Mouse (Mus musculus) gastrocnemius, postnatal 36 days (tissue): ENCODE results near the gene Frmd4a. TPM values are rescaled to one million over a fixed set of nuclear protein-coding genes. Genes with fewer than 3 reads are reported as not detected.
A peak's percentile ranks its signal among the peaks of the same experiment; 100 is the strongest.

Experiments
- DNase-seq, 2 experiments: peaks; one replicate each; pipeline ENCODE4 v3.0.0; 2022
- intact Hi-C: fragments of 180-260 bp; cut with DNase I; formaldehyde crosslinking; loops from one replicate; pipeline ENCODE4 v1.15.1; 2025
- total RNA-seq, 2 experiments: library from RNA; stranded (reverse); gene quantifications; 2 replicates each; pipeline ENCODE4 v1.2.3; 2021

The Frmd4a gene
- total RNA-seq, 2 experiments from 2014 or later = 3.9 to 4.0 TPM

DNA sequence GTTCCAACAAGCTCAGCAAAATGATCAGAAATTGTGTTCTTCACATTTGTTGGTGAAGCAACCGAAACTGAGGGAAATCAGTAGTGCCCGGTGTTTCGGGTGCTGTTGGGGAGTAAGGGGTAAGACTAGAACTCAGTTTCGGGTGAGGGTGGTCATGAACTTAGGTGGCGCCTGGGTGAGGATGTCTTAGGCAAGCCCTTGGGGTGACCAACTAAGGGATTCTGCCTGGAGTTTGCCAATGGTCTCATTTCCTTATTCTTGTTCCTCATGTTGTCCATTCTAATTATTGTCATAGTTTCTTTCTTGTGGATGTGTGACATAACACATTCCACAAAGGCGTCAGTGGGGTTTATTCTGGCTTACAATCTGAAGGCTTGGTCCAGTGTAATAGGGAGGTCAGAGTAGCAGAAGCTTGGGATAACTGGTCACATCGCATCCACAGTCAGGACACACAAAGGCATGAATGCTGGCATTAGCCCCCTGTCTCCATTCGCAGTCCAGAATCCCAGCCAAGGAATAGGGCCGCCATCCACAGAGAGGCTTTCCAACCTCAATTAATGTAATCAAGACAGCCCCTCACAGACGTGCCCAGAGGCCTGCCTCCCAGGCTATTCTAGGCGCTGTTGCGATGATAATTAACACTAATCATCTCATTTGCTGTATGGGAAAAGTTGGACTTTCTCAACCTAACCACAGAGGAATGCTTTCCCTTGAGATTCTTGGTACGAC is 490.5 kb downstream of the Frmd4a start:
- intact Hi-C loops = no loop called here
- DNase-seq = no peak

DNA sequence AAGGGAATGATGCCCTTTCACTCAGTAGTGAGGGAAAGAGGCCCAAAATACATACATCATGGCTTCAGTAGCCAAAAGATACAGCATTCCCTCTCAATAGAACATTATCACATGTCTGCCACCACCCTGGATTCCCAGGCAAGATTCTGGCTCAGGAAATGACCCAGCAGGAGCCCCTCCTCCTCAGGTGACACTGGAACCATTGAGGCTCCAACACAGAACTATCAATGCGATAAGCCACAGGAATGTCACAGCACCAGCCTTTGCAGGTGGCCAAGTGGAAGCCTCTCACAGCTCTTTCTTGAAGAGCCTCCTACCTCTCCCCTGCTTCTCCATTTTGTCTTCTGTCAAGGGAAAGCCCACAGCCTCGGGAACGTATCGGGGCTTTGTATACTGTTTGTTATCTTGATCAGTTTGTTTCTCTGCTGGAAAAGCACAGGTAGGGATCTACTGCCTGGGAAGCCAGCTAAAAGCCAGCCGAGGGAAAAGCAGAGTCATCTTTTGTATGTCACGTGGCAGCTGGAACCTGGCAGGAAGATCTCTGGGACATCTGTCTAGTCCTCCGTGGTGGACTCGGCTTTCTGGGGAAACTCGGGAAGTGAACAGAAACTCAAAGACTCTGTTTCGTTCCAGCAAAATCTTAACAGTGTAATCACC is 491.6 kb downstream of the Frmd4a start:
- DNase-seq = no peak
- intact Hi-C loops = no loop called here

DNA sequence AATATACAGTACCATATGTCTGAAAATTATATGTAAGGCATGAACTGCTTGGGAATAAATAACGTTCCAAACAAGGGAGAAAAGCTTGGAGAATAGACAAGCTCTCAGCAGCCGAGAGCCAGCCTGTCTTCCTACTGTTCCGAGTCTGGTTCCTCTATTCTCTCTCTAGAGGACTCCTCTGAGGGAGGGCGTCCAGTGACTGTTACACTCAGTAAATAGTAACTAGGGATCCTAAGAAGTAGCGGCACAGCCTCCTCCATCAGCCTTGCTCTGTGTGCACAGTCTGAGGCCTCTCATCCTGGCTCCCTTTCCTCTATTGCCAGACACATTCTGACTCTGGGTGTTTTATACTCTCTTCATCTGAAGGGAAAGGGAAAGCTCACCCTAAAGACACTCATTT is 492.2 kb downstream of the Frmd4a start:
- DNase-seq = no peak
- intact Hi-C loops = no loop called here

DNA sequence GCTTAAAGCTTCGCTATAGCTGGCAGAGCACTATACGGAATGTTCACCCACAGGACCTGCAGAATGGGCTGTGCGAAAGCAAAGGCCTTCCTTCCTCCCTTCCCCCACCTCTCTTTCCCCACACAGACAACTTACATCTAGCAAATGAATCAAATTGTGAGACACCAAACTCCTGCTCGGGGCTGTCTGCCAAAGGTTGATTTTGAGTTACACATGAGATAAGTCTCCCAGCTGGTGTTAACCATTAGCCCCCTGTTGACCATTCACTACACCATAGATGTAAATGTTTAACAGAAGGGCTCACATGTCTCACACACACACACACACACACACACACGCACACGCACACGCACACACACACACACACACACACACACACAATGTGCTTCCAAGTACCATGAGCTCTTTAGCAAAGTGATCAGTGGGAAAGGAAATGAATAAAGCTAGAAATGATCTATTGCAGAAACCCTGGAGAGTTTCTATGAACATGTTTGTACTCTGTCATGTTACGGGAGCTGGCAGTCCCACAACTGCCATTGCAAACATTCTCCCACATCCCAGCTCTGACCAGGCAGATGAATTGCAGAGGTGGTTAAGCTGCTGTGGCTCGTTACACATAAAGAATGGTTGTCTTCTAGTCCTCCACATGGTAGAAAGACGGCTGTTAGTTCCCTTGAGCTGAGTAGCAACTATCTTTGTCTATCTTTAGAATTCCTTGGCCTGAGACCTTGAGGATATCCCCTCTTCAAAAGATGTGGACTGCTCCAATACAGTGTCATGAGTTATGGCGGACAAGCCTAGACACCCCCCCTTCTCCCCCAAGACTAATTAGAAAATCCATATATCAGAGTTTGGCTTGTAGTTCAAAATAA is 492.9 kb downstream of the Frmd4a start:
- DNase-seq = no peak
- intact Hi-C loops = no loop called here

DNA sequence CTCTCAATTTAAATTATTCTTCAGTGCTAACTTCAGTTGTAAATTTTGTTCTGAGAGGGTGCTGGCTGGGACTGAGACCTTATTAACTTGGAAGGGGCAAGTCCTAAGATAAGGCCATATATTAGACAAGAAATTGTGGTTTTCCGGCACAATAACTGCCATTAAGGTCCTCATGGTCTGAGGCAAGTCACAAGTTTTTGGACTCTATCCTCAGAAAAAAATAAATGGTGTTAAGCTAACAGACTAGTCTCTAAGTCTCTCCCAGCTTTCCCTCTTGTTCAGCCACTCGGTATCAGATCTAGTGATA is 493.5 kb downstream of the Frmd4a start:
- no peak for DNase-seq
- intact Hi-C loops = no loop called here

DNA sequence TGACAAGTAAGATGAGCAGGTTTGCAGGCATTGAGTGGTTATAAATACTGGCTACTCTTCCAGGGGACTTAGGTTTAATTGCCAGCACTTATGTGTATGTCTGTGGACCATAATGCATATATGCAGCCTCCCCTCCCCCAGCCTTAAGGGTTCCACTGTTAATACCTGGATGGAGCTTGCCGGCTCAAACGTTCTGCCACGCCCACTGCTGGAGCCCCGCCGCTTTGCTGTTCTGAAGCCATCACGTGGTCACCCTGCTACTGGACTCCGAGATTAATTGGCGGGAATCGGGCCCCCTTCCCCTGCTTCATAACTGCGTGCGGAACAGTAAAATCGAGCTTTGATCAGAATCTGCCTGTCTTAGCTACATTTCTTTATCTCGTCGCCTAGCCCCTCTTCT is 495.1 kb downstream of the Frmd4a start:
- no peak for DNase-seq
- intact Hi-C loops = no loop called here

DNA sequence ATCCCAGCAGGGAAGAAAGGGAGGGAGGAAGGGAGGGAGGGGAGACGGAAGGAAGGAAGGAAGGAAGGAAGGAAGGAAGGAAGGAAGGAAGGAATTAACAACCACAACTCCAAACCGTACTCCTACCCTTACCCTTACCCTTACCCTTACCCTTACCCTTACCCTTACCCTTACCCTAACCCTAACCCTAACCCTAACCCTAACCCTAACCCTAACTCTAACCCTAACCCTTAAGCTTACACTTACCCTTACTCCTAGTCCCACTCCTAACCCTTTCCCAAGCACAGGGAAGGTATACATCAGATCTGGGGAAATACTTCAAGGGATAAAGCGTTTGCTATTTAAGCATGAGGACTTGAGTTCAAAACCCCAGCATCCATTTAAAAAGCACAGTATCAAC is 498.4 kb downstream of the Frmd4a start:
- intact Hi-C loops = no loop called here

DNA sequence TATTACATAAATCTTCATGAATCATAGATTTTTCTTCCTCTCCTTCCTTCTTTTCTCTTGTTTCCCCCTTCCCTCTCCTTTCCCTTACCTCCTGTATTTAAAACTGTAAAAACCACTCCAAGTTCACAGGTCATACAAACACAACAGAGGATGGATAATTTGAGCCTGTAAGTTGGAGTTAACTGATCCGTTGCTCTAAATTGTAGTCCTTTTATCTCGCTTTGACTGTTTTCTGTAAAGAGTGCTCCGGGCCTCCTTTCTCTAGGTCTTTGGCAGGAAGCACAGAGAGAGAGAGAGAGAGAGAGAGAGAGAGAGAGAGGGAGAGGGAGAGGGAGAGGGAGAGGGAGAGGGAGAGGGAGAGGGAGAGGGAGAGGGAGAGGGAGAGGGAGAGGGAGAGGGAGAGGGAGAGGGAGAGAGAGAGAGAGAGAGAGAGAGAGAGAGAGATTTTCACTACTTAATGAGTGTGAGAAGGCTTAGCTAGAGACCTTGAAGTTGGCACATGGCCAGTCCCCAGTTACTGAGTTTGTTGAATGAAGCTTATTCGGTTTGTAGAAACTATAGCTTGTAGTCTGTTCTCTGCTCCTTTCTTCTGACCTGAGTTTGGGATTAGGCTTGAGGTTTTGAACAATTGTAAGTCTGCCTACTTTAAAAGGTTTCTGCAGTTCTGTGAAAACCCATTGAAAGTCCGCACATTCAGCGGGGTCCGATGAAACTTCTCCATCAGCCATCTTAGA is 499.5 kb downstream of the Frmd4a start:
- DNase-seq = peak in 1 of 2 experiments; percentile 25
- intact Hi-C loops = no loop called here

More for the DNA sequence above, 498.4 kb downstream of the Frmd4a start:
- DNase-seq = no peak

DNA sequence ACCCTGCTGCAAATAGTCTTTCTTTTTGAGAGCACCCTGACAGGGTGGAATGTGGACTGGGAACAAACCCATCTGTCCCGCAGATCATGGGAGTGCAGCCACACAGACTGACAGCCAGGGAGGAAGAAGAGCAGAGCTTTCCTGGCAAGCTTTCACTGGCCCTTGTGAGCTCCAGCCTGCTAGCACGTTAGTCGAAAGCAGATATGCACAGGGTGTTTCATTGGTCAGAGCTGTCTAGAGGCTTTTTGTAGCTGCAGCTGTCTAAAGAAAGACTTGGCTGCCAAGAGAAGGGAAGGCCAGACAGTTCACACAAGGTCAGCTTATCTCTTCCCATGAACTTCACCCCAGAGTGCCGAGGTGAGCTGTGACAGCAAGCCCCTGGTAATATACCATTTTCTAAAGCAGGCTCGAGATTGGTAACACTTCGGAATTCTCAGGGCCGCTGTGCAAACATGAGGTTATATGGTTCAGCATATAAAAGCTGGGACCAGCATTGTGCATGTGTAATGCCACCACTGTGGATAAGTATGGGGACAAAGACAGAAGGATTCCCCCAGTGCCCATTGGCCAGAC is 500.1 kb downstream of the Frmd4a start:
- peak in 1 of 2 experiments; percentile 36 for DNase-seq
- intact Hi-C loops = no loop called here

DNA sequence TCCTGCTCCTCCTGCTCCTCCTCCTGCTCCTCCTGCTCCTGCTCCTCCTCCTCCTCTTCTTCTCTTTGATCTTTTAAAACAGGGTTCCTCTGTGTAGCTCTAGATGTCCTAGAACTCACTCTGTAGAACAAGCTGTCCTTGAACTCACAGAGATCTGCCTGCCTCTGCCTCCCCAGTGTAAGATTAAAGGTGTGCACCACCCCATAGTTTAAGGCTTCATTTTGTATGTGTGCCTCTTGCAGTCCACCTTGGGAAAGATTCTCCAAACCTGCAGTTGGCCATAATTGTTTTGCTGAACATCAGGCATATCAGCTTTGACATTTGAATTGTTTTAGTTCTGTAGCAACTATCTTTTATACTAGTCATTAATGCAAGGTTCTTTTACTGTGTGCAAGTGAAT is 501.0 kb downstream of the Frmd4a start:
- DNase-seq = no peak
- intact Hi-C loops = no loop called here

DNA sequence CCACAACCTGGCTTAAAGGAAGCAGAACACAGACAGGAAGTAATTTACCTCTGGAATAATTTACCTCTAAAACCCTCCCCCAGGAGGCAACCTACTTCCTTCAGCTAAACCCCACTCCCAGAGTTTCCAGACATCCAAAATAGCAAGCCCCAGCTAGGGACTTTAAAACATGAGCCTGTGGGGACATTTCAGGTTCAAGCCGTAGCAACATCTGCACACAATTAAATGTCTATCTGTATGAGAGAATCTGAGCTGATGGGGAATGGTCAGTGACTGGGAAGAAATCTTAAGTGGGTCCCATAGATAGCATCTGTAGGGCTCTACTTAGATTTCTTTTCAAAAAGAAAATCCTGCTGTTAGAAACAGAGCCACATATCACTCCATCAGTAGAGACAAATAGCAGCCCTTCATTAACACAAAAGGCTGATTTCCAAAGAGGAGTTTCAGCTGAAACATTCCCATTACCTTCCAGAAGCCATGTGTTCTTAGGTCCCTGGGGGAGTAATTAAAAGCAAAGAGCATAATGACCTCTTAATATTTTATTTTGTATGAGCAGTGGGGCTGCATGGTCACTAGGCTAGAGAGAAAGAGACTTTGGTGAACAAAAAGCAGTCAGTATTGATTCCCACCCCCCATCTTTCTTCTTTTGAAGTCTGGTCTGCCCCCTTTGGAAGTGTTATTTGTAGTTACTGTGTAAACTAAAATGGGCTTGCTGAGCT is 505.4 kb downstream of the Frmd4a start:
- DNase-seq = no peak
- intact Hi-C loops = no loop called here

DNA sequence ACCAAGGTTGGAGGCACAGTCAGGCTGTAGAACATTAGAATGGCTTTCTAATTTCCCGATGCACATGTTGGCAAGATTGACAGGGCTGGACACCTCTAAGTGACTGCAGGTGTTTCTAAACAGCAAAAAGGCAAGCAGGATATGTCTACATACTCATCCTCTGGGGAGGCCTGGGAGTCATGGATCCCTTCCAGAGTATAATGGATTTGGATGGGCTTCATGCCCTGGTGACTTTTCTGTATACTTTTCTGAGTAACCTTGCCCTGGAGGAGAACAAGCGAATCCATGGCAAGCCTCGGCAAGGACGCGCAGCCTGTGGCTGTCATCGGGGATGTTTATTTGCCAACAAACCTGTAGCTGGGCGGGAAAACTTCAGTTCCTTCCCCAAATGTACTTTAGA is 509.6 kb downstream of the Frmd4a start:
- intact Hi-C loops = no loop called here
- no peak for DNase-seq

DNA sequence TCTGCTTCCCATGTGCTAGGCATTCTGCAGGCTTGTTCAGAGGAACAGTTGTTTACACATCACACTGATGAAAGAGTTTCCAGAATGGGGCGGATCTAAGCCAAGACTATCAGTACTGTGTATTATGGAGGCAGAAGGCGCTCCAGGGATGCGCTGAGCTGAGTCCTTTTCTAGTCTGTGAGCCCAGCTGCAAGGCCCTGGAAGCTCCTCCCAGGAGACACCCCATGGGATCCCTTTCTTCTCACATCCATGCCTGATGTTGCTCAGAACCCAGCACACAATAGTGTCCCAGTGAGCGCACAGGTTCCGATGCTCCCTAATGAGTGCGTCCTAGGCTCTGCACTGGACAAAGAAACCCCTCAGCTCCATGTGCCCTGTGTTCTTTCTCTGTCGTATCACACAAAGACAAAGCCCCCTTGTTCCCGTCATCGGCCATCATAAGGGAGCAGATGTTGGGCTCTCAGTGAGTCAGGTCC is 511.8 kb downstream of the Frmd4a start:
- intact Hi-C loops = no loop called here
- no peak for DNase-seq

DNA sequence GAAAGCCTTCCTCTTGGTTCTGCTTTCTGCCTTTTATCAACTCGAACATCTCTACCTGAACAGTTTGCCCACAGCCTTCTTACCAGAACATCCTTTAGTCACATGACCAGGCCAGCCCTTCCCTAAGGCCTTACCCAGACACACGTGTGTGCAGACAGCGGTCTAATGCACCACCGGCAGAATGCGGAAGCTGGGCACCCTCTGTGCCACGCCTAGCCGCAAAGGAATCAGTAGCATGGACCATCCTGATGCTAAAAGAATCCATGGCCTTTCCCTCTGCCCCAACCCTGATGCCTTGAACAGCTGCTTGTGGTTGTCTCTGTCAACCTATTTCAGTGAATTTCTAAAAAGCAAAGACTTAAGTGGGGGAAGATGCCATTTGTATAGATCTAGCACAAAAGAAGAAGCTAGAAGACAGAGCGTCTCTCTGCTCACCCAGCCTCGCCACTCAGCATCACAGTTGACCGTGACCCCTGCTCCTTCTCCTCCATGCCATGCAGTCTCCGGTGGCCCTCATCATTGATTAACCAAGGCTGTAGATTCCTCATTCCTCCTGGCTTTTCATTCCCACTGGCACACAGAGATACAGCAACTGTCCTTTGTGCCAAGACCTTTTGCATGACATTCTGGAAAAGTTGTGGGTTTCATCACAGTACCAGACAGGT is 514.1 kb downstream of the Frmd4a start:
- intact Hi-C loops = no loop called here
- no peak for DNase-seq

DNA sequence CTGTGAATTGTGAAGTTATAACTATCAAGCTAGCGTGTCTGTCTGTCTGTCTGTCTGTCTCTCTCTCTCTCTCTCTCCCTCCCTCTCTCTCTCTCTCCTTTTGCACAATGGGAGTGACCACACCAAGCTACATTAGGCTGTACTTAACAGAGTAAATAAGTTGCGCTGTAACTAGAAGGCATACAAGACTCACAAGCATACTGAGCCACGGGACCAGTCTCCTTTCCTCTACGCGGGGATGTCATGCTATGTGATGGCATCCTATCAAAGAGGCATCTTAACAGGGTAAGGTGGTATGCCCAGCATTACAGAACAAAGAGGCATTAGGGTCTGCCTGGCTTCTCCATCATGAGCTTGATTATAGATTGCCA is 514.7 kb downstream of the Frmd4a start:
- intact Hi-C loops = no loop called here
- DNase-seq = no peak

DNA sequence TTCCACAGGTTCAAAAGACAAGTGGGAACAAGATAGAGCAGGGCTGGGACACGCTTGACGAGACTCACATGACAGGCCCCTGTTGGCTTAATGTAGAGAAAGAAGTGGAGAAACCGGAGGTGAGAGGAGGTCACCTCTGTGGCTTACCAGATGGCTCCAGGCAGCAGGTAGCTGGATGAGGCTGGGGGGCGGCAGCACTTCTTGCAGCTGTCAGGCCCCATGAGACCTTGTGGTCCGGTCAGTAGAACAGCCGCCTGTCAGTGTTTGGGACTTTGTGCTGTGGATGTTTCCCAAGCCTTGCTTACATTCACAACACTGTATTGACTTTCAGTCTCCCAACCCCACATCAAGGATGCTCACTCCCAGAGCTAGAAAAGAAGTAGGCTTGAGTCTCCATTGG is 515.4 kb downstream of the Frmd4a start:
- no peak for DNase-seq

DNA sequence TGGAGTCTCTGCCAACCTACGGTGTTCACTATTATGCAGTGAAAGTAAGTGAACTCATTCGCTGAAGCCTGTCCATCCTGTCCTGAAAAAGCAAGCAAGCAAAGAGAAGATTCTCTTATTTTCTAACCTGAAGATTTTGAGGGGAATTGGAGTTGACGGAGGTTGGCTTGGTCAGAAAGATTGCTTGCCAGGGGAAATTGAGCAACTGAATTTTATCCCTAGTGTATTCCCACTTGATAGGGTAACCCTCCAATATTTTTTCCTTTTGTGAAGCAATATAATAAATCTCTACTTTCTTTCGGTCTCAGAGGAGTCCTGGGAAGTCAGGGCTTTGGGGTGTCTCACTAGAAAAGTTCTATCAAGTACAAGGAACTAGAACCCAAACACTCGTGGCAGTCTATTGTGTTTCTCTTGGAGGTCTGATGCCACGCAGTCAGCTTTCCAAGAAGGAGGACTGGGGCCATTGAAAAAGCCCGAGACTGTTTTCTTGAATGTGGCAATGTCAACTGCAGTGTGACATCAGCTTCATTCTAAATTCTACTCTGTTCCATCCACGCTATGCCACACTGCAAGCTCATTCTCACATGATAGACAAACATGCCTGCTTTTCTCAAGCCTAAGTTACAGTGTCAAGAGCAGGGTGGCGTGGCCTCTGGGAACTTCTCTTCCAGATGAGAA is 517.8 kb downstream of the Frmd4a start:
- intact Hi-C loops = no loop called here
- no peak for DNase-seq

More for the DNA sequence above, 515.4 kb downstream of the Frmd4a start:
- intact Hi-C loops = no loop called here

DNA sequence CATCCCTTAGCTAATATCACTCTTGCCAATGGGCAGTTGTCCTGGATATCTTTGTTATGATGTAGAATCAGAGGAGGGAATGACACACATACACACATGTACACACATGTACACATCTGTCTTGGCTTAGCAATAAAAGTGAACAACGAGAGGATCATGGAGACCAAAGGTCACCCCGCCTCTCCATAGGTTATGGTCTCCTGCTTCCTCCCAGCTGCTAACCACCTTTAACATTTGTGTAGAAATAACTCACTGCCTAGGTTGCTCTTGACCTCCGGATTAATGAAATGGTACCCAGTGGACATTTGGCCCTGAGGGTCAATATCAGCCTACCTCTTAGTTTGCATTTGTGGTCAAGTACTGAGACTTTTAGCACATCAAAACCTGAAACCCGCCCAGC is 523.8 kb downstream of the Frmd4a start:
- intact Hi-C loops = no loop called here

More for the DNA sequence above, 523.8 kb downstream of the Frmd4a start:
- DNase-seq = no peak
